11 mouse cellular contexts compared by ENCODE assay signal in genomic region chr10:30624161-30625019, GRCm38 (mm10). TPM values are rescaled to one million over a fixed set of nuclear protein-coding genes. Genes with fewer than 3 reads are reported as not detected.
DNase-seq lines count a peak whose midpoint lies in the region; ATAC-seq lines count a peak whose summit lies in the region.
"Had no signal": no experiment of that assay in that cellular context is flagged by ENCODE, and none has a peak within 500 bp of the region (broad histone marks: within the 10 kb centered on the region; RNA-seq: fewer than 3 reads in every experiment).

No protein-coding gene starts in this region.

- WGBS in lung, embryonic 15.5 days: 60% methylated on average over 5 of the region's 5 CpGs
- 42% methylated on average over 5 of the region's 5 CpGs for WGBS in forebrain, embryonic 16.5 days

- H3K9ac ChIP-seq in lung, embryonic 15.5 days: no peak overlapping the region
- H3K9ac ChIP-seq in forebrain, embryonic 16.5 days (replicated peaks; ENCODE audit: low read depth, low read length): no peak overlapping the region
- H3K9ac ChIP-seq: intestine, embryonic 15.5 days had no signal

- peak overlapping the region; percentile 29 for H3K27ac ChIP-seq in lung, embryonic 15.5 days
- H3K27ac ChIP-seq in forebrain, embryonic 16.5 days (ENCODE audit: low read length): 0 out of 2 replicates have a peak overlapping the region, but pooled peaks have one; percentile 6
- H3K27ac ChIP-seq: intestine, embryonic 15.5 days had no signal

- no peaks in the 10 kb centered on the region for H3K4me1 ChIP-seq in lung, embryonic 15.5 days
- H3K4me1 ChIP-seq in forebrain, embryonic 16.5 days (replicated peaks; ENCODE audit: control insufficient read depth, insufficient read depth, low read length): peaks cover 4% of the 10 kb centered on the region; the same call in 1 of the 2 replicates
- H3K4me1 ChIP-seq: intestine, embryonic 15.5 days had no signal

- ATAC-seq in lung, embryonic 15.5 days (ENCODE audit: borderline replicate concordance, extremely low read depth, low FRiP score, low TSS enrichment): no peak
- ATAC-seq in forebrain, embryonic 16.5 days: peak; percentile 89
- 0 out of 2 replicates have a peak, but pooled peaks have one; percentile 22 for ATAC-seq in megakaryocyte-erythroid progenitor cell, adult 5-6 weeks (replicated peaks; ENCODE audit: low FRiP score, low TSS enrichment, poor library complexity, severe bottlenecking)
- no peak for ATAC-seq in erythroblast, adult 5-6 weeks (replicated peaks; ENCODE audit: low FRiP score, poor library complexity, severe bottlenecking)
- ATAC-seq: intestine, embryonic 15.5 days had no signal

- DNase-seq in cerebellum, postnatal 10 days: peak; percentile 22 to 34
- DNase-seq in cerebellum, adult 9-11 months: no peak
- no peak for DNase-seq in lung, postnatal 4 days
- DNase-seq in adrenal gland, adult 8-10 months: no peak
- DNase-seq: adrenal gland, adult 2 months; cerebellum, adult 18-20 months had no signal

- H3K9me3 ChIP-seq in lung, embryonic 15.5 days: no peaks in the 10 kb centered on the region
- H3K9me3 ChIP-seq in forebrain, embryonic 16.5 days (ENCODE audit: control insufficient read depth, low read length): no peaks in the 10 kb centered on the region
- H3K9me3 ChIP-seq: intestine, embryonic 15.5 days had no signal

- no peaks in the 10 kb centered on the region for H3K36me3 ChIP-seq in lung, embryonic 15.5 days
- no peaks in the 10 kb centered on the region for H3K36me3 ChIP-seq in forebrain, embryonic 16.5 days (ENCODE audit: control insufficient read depth, insufficient read depth)
- H3K36me3 ChIP-seq: intestine, embryonic 15.5 days had no signal

- H3K27me3 ChIP-seq in lung, embryonic 15.5 days: no peaks in the 10 kb centered on the region
- H3K27me3 ChIP-seq in forebrain, embryonic 16.5 days (replicated peaks; ENCODE audit: control insufficient read depth, insufficient read depth, low read length): no peaks in the 10 kb centered on the region
- H3K27me3 ChIP-seq: intestine, embryonic 15.5 days had no signal

- H3K4me3 ChIP-seq in lung, embryonic 15.5 days: no peak overlapping the region
- H3K4me3 ChIP-seq in forebrain, embryonic 16.5 days (replicated peaks; ENCODE audit: low read length): no peak overlapping the region
- H3K4me3 ChIP-seq: intestine, embryonic 15.5 days had no signal

- H3K4me2 ChIP-seq in lung, embryonic 15.5 days: no peak overlapping the region
- H3K4me2 ChIP-seq in forebrain, embryonic 16.5 days (ENCODE audit: low read length): no peak overlapping the region
- H3K4me2 ChIP-seq: intestine, embryonic 15.5 days had no signal

RNA-seq across cellular contexts. Expression of gene Hint3, which starts 5.0 kb away (rescaled TPM):
- polyA plus RNA-seq in lung, embryonic 15.5 days (2015; fragmentation: Nextera tagmentation; extraction: Ambion mirVana): 23.9 and 25.6 TPM in 2 replicates
- polyA plus RNA-seq in forebrain, embryonic 16.5 days (2015; fragmentation: Nextera tagmentation; extraction: Ambion mirVana): 21.9 and 22.9 TPM in 2 replicates
- 13.0 and 15.8 TPM in 2 replicates for total RNA-seq in megakaryocyte-erythroid progenitor cell, adult 5-6 weeks (2014; fragmentation: Nextera tagmentation)
- 4.5 and 13.7 TPM in 2 replicates for total RNA-seq in megakaryocyte-erythroid progenitor cell, adult 5-6 weeks (2017)
- 11.0 and 24.5 TPM in 2 replicates for total RNA-seq in erythroblast, adult 5-6 weeks (2015; ENCODE audit: low replicate concordance)
- total RNA-seq in erythroblast, adult 5-6 weeks (2017; ENCODE audit: low replicate concordance): 13.1 and 16.7 TPM in 2 replicates
- 10 to 100 TPM; 42.0 to 61.2 (median 52.4) TPM for total RNA-seq in adrenal gland, adult 8-10 months (2022)

RNA-seq across cellular contexts. Expression of gene Trmt11, which starts 23.8 kb away (rescaled TPM):
- 27.0 and 27.1 TPM in 2 replicates for polyA plus RNA-seq in lung, embryonic 15.5 days (2015; fragmentation: Nextera tagmentation; extraction: Ambion mirVana)
- polyA plus RNA-seq in forebrain, embryonic 16.5 days (2015; fragmentation: Nextera tagmentation; extraction: Ambion mirVana): 24.6 and 26.4 TPM in 2 replicates
- 34.8 and 46.2 TPM in 2 replicates for total RNA-seq in megakaryocyte-erythroid progenitor cell, adult 5-6 weeks (2014; fragmentation: Nextera tagmentation)
- total RNA-seq in megakaryocyte-erythroid progenitor cell, adult 5-6 weeks (2017): 37.8 and 45.0 TPM in 2 replicates
- 9.6 and 13.8 TPM in 2 replicates for total RNA-seq in erythroblast, adult 5-6 weeks (2015; ENCODE audit: low replicate concordance)
- total RNA-seq in erythroblast, adult 5-6 weeks (2017; ENCODE audit: low replicate concordance): 6.3 and 12.4 TPM in 2 replicates
- total RNA-seq in adrenal gland, adult 8-10 months (2022): 10 to 100 TPM in 3 of 4 experiments, 1 to 10 TPM in 1; 8.0 to 14.6 (median 12.6) TPM

Comparison
In these comparisons a context has a peak if more than half of its experiments do, and no peak if none do; other contexts are left out.
1. DNase-seq: peak in cerebellum, postnatal 10 days (2 of 2); none in cerebellum, adult 9-11 months (single experiment), lung, postnatal 4 days (0 of 2) and adrenal gland, adult 8-10 months (single experiment).
2. ATAC-seq: peak in forebrain, embryonic 16.5 days (single experiment) and megakaryocyte-erythroid progenitor cell, adult 5-6 weeks (single experiment); none in lung, embryonic 15.5 days (single experiment) and erythroblast, adult 5-6 weeks (single experiment).